Mouse (Mus musculus) thymus, adult 18-20 months (tissue): ENCODE data around the gene B9d2.

Experiments
- DNase-seq, 2 experiments: peaks; one replicate each; pipeline ENCODE4 v3.0.0; 2022; ENCODE audit warnings: mixed read lengths in 2 of 2

Gene B9d2

GRCm38 (mm10) chr7:25734991-25735390 is 54.4 kb downstream of the B9d2 start:
- no peak for DNase-seq
